Mouse (Mus musculus) E14TG2a.4 (cell line): ENCODE results near the gene Hscb.

Experiments
- CTCF ChIP-seq: conservative IDR thresholded peaks from 2 replicates; pipeline ENCODE4 v1.5.1; 2014; ENCODE audit warnings: low read length
- NANOG ChIP-seq: IDR thresholded peaks from 2 replicates; pipeline ENCODE4 v1.6.1; 2014; ENCODE audit warnings: borderline replicate concordance, low read length, mixed read lengths
- POU5F1 ChIP-seq: IDR thresholded peaks from 2 replicates; pipeline ENCODE4 v1.6.1; 2014; ENCODE audit warnings: low read length, borderline replicate concordance

DNA sequence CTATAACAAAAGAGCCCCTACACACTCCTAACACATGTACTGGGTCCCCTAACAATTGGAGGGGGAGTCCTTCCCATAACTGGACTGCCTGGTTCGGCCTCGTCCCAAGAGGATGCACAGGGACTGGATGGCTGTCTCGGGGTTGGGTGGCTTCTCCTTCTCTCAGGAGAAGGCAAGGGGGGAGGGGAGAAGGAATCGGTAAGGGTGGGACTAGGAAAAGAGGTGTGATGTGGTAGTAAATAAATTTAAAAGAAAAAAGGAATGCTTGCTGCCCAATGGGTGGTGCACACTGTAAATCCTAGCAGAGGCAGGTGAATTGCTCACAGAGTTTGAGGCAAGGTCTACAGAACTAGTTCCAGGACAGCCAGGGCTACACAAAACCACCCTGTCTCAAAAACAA is 33.4 kb downstream of the Hscb start:
- TF ChIP-seq CTCF (no peak), POU5F1 (no peak), NANOG (no peak)
